Mouse (Mus musculus): ENCODE measurements around the gene Ociad2. TPM values are rescaled to one million over a fixed set of nuclear protein-coding genes. Genes with fewer than 3 reads are reported as not detected.

The Ociad2 gene
- polyA plus RNA-seq, 1 experiment from 2014 or later = 4.9 TPM

Other genes with a start within 250 kb of the Ociad2 start
- gene Fryl, start 84.4 kb downstream of the Ociad2 start, polyA plus RNA-seq (2016; fragmentation: Nextera tagmentation; extraction: Ambion mirVana) = 46.3 and 50.6 TPM in 2 replicates
- gene Ociad1, start 48.2 kb downstream of the Ociad2 start, polyA plus RNA-seq (2016; fragmentation: Nextera tagmentation; extraction: Ambion mirVana) = 154 and 159 TPM in 2 replicates
- gene Cwh43, start 65.0 kb upstream of the Ociad2 start, polyA plus RNA-seq (2016; fragmentation: Nextera tagmentation; extraction: Ambion mirVana) = not detected in 2 replicates
- 5.5 and 6.4 TPM in 2 replicates for gene Dcun1d4, start 140.0 kb upstream of the Ociad2 start, polyA plus RNA-seq (2016; fragmentation: Nextera tagmentation; extraction: Ambion mirVana)